Mouse (Mus musculus) embryonic fibroblast, embryonic 13.5 days (primary cell): ENCODE measurements around the gene Smpd3.
A peak's percentile ranks its signal among the peaks of the same experiment; 100 is the strongest.

ENCODE experiments used
- CTCF ChIP-seq: IDR thresholded peaks from 2 replicates; pipeline ENCODE4 v1.5.1; 2011; ENCODE audit warnings: mild to moderate bottlenecking, control low read depth, low read length, moderate library complexity, borderline replicate concordance; ENCODE audit not compliant: insufficient read depth
- POLR2A ChIP-seq: IDR thresholded peaks from 2 replicates; pipeline ENCODE4 v1.6.1; 2011; ENCODE audit warnings: low read depth, mild to moderate bottlenecking, control low read depth, low read length, moderate library complexity

- TF ChIP-seq CTCF (no peak), POLR2A (peak; percentile 67)
These were observed 127.6 kb downstream of the Smpd3 start for GRCm38 (mm10) chr8:106210035-106210731.
